11 mouse cellular contexts compared by ENCODE assay signal in genomic region chr7:34305454-34305853, GRCm38 (mm10). TPM values are rescaled to one million over a fixed set of nuclear protein-coding genes. Genes with fewer than 3 reads are reported as not detected.
A peak's percentile ranks its signal among the peaks of the same experiment; 100 is the strongest.
DNase-seq lines count a peak whose midpoint lies in the region; ATAC-seq and TF ChIP-seq lines count a peak whose summit lies in the region.
"Had no signal": no experiment of that assay in that cellular context is flagged by ENCODE, and none has a peak within 500 bp of the region (broad histone marks: within the 10 kb centered on the region; RNA-seq: fewer than 3 reads in every experiment).

No protein-coding gene starts in this region.

- H3K27me3 ChIP-seq in embryonic facial prominence, embryonic 15.5 days, result no peaks in the 10 kb centered on the region
- H3K27me3 ChIP-seq in embryonic facial prominence, embryonic 10.5 days (replicated peaks; ENCODE audit: low read depth, poor library complexity, severe bottlenecking), result no peaks in the 10 kb centered on the region
- no peaks in the 10 kb centered on the region for H3K27me3 ChIP-seq in lung, postnatal 0 days (replicated peaks; ENCODE audit: insufficient read depth, low read length)
- H3K27me3 ChIP-seq: embryonic facial prominence, embryonic 13.5 days; neural tube, embryonic 13.5 days had no signal

- ATAC-seq in embryonic facial prominence, embryonic 15.5 days (ENCODE audit: insufficient number of reproducible peaks, low FRiP score, low TSS enrichment, low read depth), result no peak
- ATAC-seq in lung, postnatal 0 days, result peak; percentile 18

- DNase-seq in embryonic facial prominence, embryonic 10.5 days (ENCODE audit: low spot score), result no peak
- peak; percentile 45 for DNase-seq in kidney, adult 18-20 months
- peak; percentile 72 for DNase-seq in lung, postnatal 0 days (ENCODE audit: low spot score)
- no peak for DNase-seq in right cerebral cortex, adult 2 months (ENCODE audit: low spot score in 2 of 2)
- DNase-seq in spleen, adult 12 weeks (ENCODE audit: low spot score), result no peak
- no peak for DNase-seq in cerebellum, adult 9-10 months
- DNase-seq: thymus, adult 18-20 months had no signal

- no peak for TF ChIP-seq CTCF in lung, postnatal 0 days (IDR thresholded peaks at IDR 0.05)

- H3K4me3 ChIP-seq in embryonic facial prominence, embryonic 15.5 days (replicated peaks), result no peak overlapping the region
- H3K4me3 ChIP-seq in embryonic facial prominence, embryonic 10.5 days, result no peak overlapping the region
- no peak overlapping the region for H3K4me3 ChIP-seq in brown adipose tissue, adult 24 weeks (ENCODE audit: insufficient read depth, low read depth, low read length)
- no peak overlapping the region for H3K4me3 ChIP-seq in lung, postnatal 0 days (ENCODE audit: low read depth, low read length)
- H3K4me3 ChIP-seq: embryonic facial prominence, embryonic 13.5 days; neural tube, embryonic 13.5 days had no signal

- peaks cover 6% of the 10 kb centered on the region for H3K36me3 ChIP-seq in embryonic facial prominence, embryonic 15.5 days
- H3K36me3 ChIP-seq in embryonic facial prominence, embryonic 10.5 days (replicated peaks), result peaks cover 13% of the 10 kb centered on the region
- 0 out of 2 replicates have a peak, but pooled peaks cover 3% of the 10 kb centered on the region for H3K36me3 ChIP-seq in lung, postnatal 0 days (ENCODE audit: insufficient read depth, low read length)

- H3K4me1 ChIP-seq in embryonic facial prominence, embryonic 15.5 days, result 0 out of 2 replicates have a peak, but pooled peaks cover 3% of the 10 kb centered on the region
- H3K4me1 ChIP-seq in embryonic facial prominence, embryonic 10.5 days, result no peaks in the 10 kb centered on the region
- peaks cover 48% of the 10 kb centered on the region for H3K4me1 ChIP-seq in brown adipose tissue, adult 24 weeks (ENCODE audit: control insufficient read depth, insufficient read depth, insufficient read length, low read length)
- H3K4me1 ChIP-seq in lung, postnatal 0 days (ENCODE audit: insufficient read depth, low read depth, low read length), result peaks cover 44% of the 10 kb centered on the region

- no peaks in the 10 kb centered on the region for H3K9me3 ChIP-seq in embryonic facial prominence, embryonic 15.5 days (replicated peaks)
- peaks cover 7% of the 10 kb centered on the region; the same call in 1 of the 2 replicates for H3K9me3 ChIP-seq in embryonic facial prominence, embryonic 10.5 days
- no peaks in the 10 kb centered on the region for H3K9me3 ChIP-seq in lung, postnatal 0 days (ENCODE audit: low read length)
- H3K9me3 ChIP-seq: embryonic facial prominence, embryonic 13.5 days; neural tube, embryonic 13.5 days had no signal

- 0 out of 2 replicates have a peak overlapping the region, but pooled peaks have one; percentile 39 for H3K27ac ChIP-seq in embryonic facial prominence, embryonic 15.5 days (replicated peaks)
- H3K27ac ChIP-seq in embryonic facial prominence, embryonic 10.5 days (replicated peaks), result no peak overlapping the region
- peak overlapping the region; percentile 78 for H3K27ac ChIP-seq in brown adipose tissue, adult 24 weeks (replicated peaks; ENCODE audit: low read depth, low read length)
- peak overlapping the region; percentile 80 for H3K27ac ChIP-seq in lung, postnatal 0 days (ENCODE audit: low read length)
- H3K27ac ChIP-seq: embryonic facial prominence, embryonic 13.5 days; neural tube, embryonic 13.5 days had no signal

- H3K4me2 ChIP-seq in embryonic facial prominence, embryonic 15.5 days (replicated peaks), result no peak overlapping the region
- H3K4me2 ChIP-seq in lung, postnatal 0 days (replicated peaks; ENCODE audit: low read depth, low read length), result peak overlapping the region; percentile 28; the same call in 1 of the 2 replicates
- H3K4me2 ChIP-seq: embryonic facial prominence, embryonic 13.5 days; neural tube, embryonic 13.5 days had no signal

- peak; percentile 72 for TF ChIP-seq EP300 in lung, postnatal 0 days (IDR thresholded peaks at IDR 0.05)

- H3K9ac ChIP-seq in embryonic facial prominence, embryonic 15.5 days, result no peak overlapping the region
- H3K9ac ChIP-seq in lung, postnatal 0 days (replicated peaks; ENCODE audit: low read depth), result no peak overlapping the region
- H3K9ac ChIP-seq: embryonic facial prominence, embryonic 13.5 days; neural tube, embryonic 13.5 days had no signal

- 76% methylated on average over 4 of the region's 4 CpGs for WGBS in embryonic facial prominence, embryonic 15.5 days
- WGBS in embryonic facial prominence, embryonic 10.5 days, result 78% methylated on average over 4 of the region's 4 CpGs
- 21% methylated on average over 4 of the region's 4 CpGs for WGBS in lung, postnatal 0 days

RNA-seq across cellular contexts. Expression of gene 4931406P16Rik, which starts 7.9 kb away (rescaled TPM):
- 25.8 and 26.8 TPM in 2 replicates for polyA plus RNA-seq in embryonic facial prominence, embryonic 15.5 days (2015; fragmentation: Nextera tagmentation; extraction: Ambion mirVana)
- polyA plus RNA-seq in embryonic facial prominence, embryonic 10.5 days (2016; fragmentation: Nextera tagmentation; extraction: Ambion mirVana), result 27.8 and 30.7 TPM in 2 replicates
- polyA plus RNA-seq in brown adipose tissue, adult 24 weeks (2012; ENCODE audit: insufficient read depth, insufficient read length, missing spikeins), result 19.2 and 24.8 TPM in 2 replicates
- polyA plus RNA-seq in lung, postnatal 0 days (2015; fragmentation: Nextera tagmentation; extraction: Ambion mirVana), result 54.6 and 57.3 TPM in 2 replicates

RNA-seq across cellular contexts. Expression of gene Gm6096, which starts 54.6 kb away (rescaled TPM):
- 0.46 TPM in 1 of 2 replicates, not detected in the other for polyA plus RNA-seq in embryonic facial prominence, embryonic 15.5 days (2015; fragmentation: Nextera tagmentation; extraction: Ambion mirVana)
- polyA plus RNA-seq in embryonic facial prominence, embryonic 10.5 days (2016; fragmentation: Nextera tagmentation; extraction: Ambion mirVana), result 0.62 TPM in 1 of 2 replicates, not detected in the other
- polyA plus RNA-seq in brown adipose tissue, adult 24 weeks (2012; ENCODE audit: insufficient read depth, insufficient read length, missing spikeins), result not detected in 2 replicates
- not detected in 2 replicates for polyA plus RNA-seq in lung, postnatal 0 days (2015; fragmentation: Nextera tagmentation; extraction: Ambion mirVana)
- polyA plus RNA-seq: embryonic facial prominence, embryonic 13.5 days; neural tube, embryonic 13.5 days had no signal

Comparison
In these comparisons a context has a peak if more than half of its experiments do, and no peak if none do; other contexts are left out.
1. DNase-seq: peak in kidney, adult 18-20 months (single experiment) and lung, postnatal 0 days (single experiment); none in embryonic facial prominence, embryonic 10.5 days (single experiment), right cerebral cortex, adult 2 months (0 of 2), spleen, adult 12 weeks (single experiment) and cerebellum, adult 9-10 months (single experiment).